Mouse (Mus musculus) kidney, adult 2 months (tissue): ENCODE data around the gene Gfod1.

Experiments
- CTCF ChIP-seq: fragments of 200-500 bp; conservative IDR thresholded peaks from 2 replicates; pipeline ENCODE4 v1.5.1; 2011; ENCODE audit warnings: low read depth, mild to moderate bottlenecking, control low read depth, low read length, moderate library complexity, mixed read lengths; ENCODE audit not compliant: insufficient read depth, insufficient read length
- POLR2A ChIP-seq: fragments of 200-500 bp; IDR thresholded peaks from one replicate; pipeline ENCODE4 v1.6.1; 2011; ENCODE audit warnings: low read depth, low read length, control low read depth

DNA sequence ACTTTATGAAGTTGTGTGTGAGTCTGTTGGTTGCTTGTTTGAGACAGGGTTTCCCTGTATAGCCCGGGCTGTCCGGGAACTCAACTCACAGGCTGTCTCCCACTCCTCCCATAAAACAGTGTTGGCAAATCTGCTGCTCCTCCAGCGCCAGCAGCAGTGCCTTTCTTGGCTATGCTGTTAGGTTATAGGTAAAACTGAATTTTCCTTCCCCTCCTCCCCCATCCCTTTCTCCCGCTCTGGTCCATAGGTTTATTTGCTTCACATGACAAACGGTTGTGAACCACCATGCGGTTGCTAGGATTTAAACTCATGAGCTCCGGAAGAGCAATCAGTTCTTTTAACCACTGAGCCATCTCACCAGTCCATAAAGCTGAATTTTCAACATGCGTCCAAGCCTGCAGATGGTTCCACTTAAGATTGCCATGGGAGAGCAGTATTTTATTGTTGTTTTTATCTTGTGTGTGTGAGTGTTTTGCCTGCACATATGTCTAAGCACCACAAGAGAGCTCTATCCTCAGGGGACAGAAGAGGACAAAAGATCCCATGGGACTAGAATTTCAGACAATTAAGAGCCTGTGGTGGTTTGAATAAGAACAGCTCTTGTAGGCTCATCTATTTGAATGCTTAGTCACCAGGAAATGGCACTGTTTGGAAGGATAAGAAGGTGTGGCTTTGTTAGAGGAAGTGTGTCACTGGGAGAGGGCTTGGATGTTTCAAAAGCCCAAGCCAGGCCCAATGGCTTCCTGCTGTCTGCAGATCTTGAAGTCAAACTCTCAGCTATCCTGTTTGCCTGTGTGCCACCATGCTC is 120.5 kb downstream of the Gfod1 start:
- TF ChIP-seq POLR2A (no peak), CTCF (no peak)
